Mouse (Mus musculus) forebrain, embryonic 13.5 days (tissue): ENCODE measurements around the gene Tsc22d4. TPM values are rescaled to one million over a fixed set of nuclear protein-coding genes. Genes with fewer than 3 reads are reported as not detected.

Source experiments
- ATAC-seq: fragments of 200-750 bp; cut with Nextera tagmentation; 2 replicates; pipeline ENCODE4 v1.8.0; 2017
- H3K27ac ChIP-seq: fragments of 300-500 bp; sonication (generic); 2 replicates; pipeline ENCODE4 v1.5.1; 2015; ENCODE audit warnings: inconsistent platforms, mild to moderate bottlenecking, moderate library complexity
- H3K27me3 ChIP-seq: fragments of 300-500 bp; sonication (generic); 2 replicates; pipeline ENCODE4 v1.6.1; 2015; ENCODE audit warnings: mild to moderate bottlenecking, inconsistent platforms
- H3K36me3 ChIP-seq: fragments of 300-500 bp; sonication (generic); 2 replicates; pipeline ENCODE4 v1.6.1; 2015; ENCODE audit warnings: mild to moderate bottlenecking, inconsistent platforms; ENCODE audit not compliant: poor library complexity, severe bottlenecking
- H3K4me1 ChIP-seq: fragments of 300-500 bp; sonication (generic); 2 replicates; pipeline ENCODE4 v1.6.1; 2015; ENCODE audit warnings: inconsistent platforms
- H3K4me2 ChIP-seq: fragments of 300-500 bp; sonication (generic); 2 replicates; pipeline ENCODE4 v1.6.1; 2015; ENCODE audit warnings: inconsistent platforms, mild to moderate bottlenecking, moderate library complexity
- H3K4me3 ChIP-seq: fragments of 300-500 bp; sonication (generic); 2 replicates; pipeline ENCODE4 v1.5.1; 2015; ENCODE audit warnings: mild to moderate bottlenecking, inconsistent platforms
- H3K9ac ChIP-seq: fragments of 300-500 bp; sonication (generic); 2 replicates; pipeline ENCODE4 v1.6.1; 2015; ENCODE audit warnings: mild to moderate bottlenecking, inconsistent platforms
- H3K9me3 ChIP-seq: fragments of 300-500 bp; sonication (generic); replicated peaks from 2 replicates; pipeline ENCODE4 v1.6.1; 2016; ENCODE audit warnings: inconsistent platforms
- WGBS: fragments of 180-500 bp; shearing (Covaris S2); methylation state at CpG from one replicate; pipeline ENCODE4 v1.1.7; 2015; 5-methylcytosine and 5-hydroxymethylcytosine counted together
- polyA plus RNA-seq: library from polyadenylated mRNA; unstranded; fragments of >200 nt; fragmentation: Nextera tagmentation; extraction: Ambion mirVana; gene quantifications from 2 replicates; pipeline ENCODE4 v1.2.1, GENCODE M21; 2015

Gene Tsc22d4
- polyA plus RNA-seq, 1 experiment from 2014 or later: 64.3 TPM

- H3K9me3 ChIP-seq: no peaks in the 10 kb centered on the region
- H3K9ac ChIP-seq: peak within 1 kb of the TSS; percentile 98
- peaks cover 4% of the 10 kb centered on the region for H3K27me3 ChIP-seq
- peaks cover 36% of the 10 kb centered on the region for H3K4me1 ChIP-seq
- peak; percentile 69 for ATAC-seq
- H3K36me3 ChIP-seq: peaks cover 25% of the 10 kb centered on the region
- under 1% methylated on average over 48 of the region's 48 CpGs for WGBS
- peak within 1 kb of the TSS; percentile 98 for H3K27ac ChIP-seq
- peak within 1 kb of the TSS; percentile 95 for H3K4me2 ChIP-seq
- H3K4me3 ChIP-seq: peak within 1 kb of the TSS; percentile 85
Observed at GRCm38 (mm10) chr5:137787151-137787928, 41.8 kb downstream of the Tsc22d4 start, which contains the start of the genes Mepce and Zcwpw1. Gene Mepce, minus strand, starts transcription at chr5:137787655. Gene Zcwpw1, plus strand, starts transcription at chr5:137787798.

- 71% methylated on average over 24 of the region's 24 CpGs for WGBS
Observed at GRCm38 (mm10) chr5:137788171-137788570, 42.6 kb downstream of the Tsc22d4 start.

DNA sequence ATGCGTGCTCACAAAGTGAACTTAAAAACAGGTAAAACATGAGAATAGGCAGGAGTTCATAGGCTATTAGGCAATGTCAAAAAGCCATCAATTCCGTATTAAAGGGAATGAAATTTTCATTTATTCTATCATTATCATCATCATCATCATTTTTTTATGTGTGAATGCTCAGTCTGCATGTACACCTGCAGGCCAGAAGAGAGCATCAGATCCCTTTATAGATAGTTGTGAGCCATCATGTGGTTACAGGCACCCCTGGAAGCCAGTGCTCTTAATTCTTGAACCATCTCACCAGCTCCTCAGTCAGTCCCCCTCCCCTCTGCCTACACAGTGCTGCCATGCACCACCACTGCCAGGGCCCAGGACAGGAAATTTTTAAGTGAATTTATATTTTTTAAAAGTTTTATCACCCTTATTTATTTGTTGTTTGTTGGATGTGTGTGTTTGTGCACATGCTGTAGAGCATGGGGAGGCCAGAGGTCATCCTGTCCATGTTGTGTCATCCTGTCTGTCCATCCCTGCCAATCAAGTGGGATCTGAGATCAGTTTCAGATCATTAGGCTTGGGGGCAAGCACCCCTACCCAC lies 43.5 kb downstream of the Tsc22d4 start:
- Histone ChIP-seq H3K4me2 (no peak overlapping the region), H3K9me3 (no peaks in the 10 kb centered on the region), H3K36me3 (peaks cover 8% of the 10 kb centered on the region), H3K4me3 (no peak overlapping the region), H3K27me3 (peaks cover 4% of the 10 kb centered on the region), H3K4me1 (peaks cover 19% of the 10 kb centered on the region), H3K27ac (no peak overlapping the region), H3K9ac (no peak overlapping the region)
- ATAC-seq: no peak
- WGBS: 92% methylated on average over 2 of the region's 2 CpGs

More at GRCm38 (mm10) chr5:137788171-137788570, 42.6 kb downstream of the Tsc22d4 start:
- ATAC-seq: no peak
- Histone ChIP-seq H3K9me3 (no peaks in the 10 kb centered on the region), H3K27me3 (peaks cover 4% of the 10 kb centered on the region), H3K9ac (no peak overlapping the region), H3K4me3 (peak overlapping the region; percentile 85), H3K36me3 (peaks cover 17% of the 10 kb centered on the region), H3K4me2 (peak overlapping the region; percentile 95), H3K27ac (no peak overlapping the region), H3K4me1 (peaks cover 28% of the 10 kb centered on the region)

GRCm38 (mm10) chr5:137791553-137791952 lies 46.0 kb downstream of the Tsc22d4 start:
- H3K4me3 ChIP-seq: no peak overlapping the region
- H3K27me3 ChIP-seq: peaks cover 4% of the 10 kb centered on the region
- no peak overlapping the region for H3K4me2 ChIP-seq
- ATAC-seq: no peak
- 0 out of 2 replicates have a peak, but pooled peaks cover 6% of the 10 kb centered on the region for H3K4me1 ChIP-seq
- H3K9ac ChIP-seq: no peak overlapping the region
- H3K9me3 ChIP-seq: no peaks in the 10 kb centered on the region
- no peaks in the 10 kb centered on the region for H3K36me3 ChIP-seq
- no peak overlapping the region for H3K27ac ChIP-seq

DNA sequence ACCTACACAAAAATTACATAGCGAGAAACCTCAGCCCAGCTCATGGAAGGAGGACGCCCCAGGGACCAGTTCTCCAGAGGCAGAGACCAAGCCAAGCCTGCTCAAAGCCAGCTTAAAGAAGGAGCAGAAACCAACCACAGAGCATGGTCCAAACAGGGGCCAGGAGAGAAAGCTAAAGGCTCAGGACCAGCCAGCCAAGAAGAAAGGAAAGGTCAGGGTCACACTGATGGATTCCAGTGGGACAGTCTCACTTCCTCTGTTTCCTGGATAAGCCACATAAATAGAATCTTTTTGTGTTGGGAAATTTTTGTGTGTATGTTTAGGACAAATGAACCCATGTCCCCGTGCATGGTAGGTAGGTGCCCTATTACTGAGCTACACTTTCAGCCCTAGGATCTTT lies 51.1 kb downstream of the Tsc22d4 start:
- Histone ChIP-seq H3K4me2 (no peak overlapping the region), H3K4me1 (no peaks in the 10 kb centered on the region), H3K27me3 (no peaks in the 10 kb centered on the region), H3K9me3 (no peaks in the 10 kb centered on the region), H3K36me3 (no peaks in the 10 kb centered on the region), H3K9ac (no peak overlapping the region), H3K4me3 (no peak overlapping the region), H3K27ac (no peak overlapping the region)
- WGBS: 81% methylated on average over 3 of the region's 3 CpGs
- no peak for ATAC-seq

- Histone ChIP-seq H3K27ac (no peak overlapping the region), H3K4me1 (no peaks in the 10 kb centered on the region), H3K9me3 (no peaks in the 10 kb centered on the region), H3K4me3 (no peak overlapping the region), H3K4me2 (no peak overlapping the region), H3K27me3 (no peaks in the 10 kb centered on the region), H3K9ac (no peak overlapping the region), H3K36me3 (no peaks in the 10 kb centered on the region)
- 80% methylated on average over 3 of the region's 3 CpGs for WGBS
- ATAC-seq: no peak
Observed at GRCm38 (mm10) chr5:137800917-137801316, 55.4 kb downstream of the Tsc22d4 start.

DNA sequence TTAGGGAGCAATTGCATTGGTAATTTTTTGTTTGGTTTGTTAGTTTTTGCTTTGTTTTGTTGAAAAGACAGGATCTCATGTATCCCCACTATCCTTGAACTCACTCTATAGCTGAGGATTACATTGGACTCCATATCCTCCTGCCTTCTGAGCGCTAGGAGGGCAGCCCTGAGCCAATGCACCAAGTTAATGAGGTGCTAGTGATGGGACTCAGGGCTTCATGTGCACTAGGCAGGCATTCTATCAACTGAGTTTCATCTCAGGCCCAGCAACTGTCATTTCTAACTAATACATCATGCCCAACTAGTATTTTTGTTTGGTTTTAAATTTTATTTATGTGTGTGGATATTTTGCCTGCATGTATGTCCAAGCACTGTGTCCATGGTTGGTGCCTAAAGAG lies 60.6 kb downstream of the Tsc22d4 start:
- no peaks in the 10 kb centered on the region for H3K36me3 ChIP-seq
- H3K4me1 ChIP-seq: no peaks in the 10 kb centered on the region
- no peak overlapping the region for H3K27ac ChIP-seq
- H3K9ac ChIP-seq: no peak overlapping the region
- H3K4me2 ChIP-seq: no peak overlapping the region
- H3K27me3 ChIP-seq: no peaks in the 10 kb centered on the region
- WGBS: 77% methylated on average over 1 of the region's 1 CpGs
- no peaks in the 10 kb centered on the region for H3K9me3 ChIP-seq
- ATAC-seq: no peak
- no peak overlapping the region for H3K4me3 ChIP-seq

- 94% methylated on average over 5 of the region's 5 CpGs for WGBS
- no peaks in the 10 kb centered on the region for H3K9me3 ChIP-seq
- H3K4me1 ChIP-seq: no peaks in the 10 kb centered on the region
- no peak overlapping the region for H3K27ac ChIP-seq
- H3K27me3 ChIP-seq: no peaks in the 10 kb centered on the region
- H3K4me2 ChIP-seq: no peak overlapping the region
- H3K9ac ChIP-seq: no peak overlapping the region
- H3K36me3 ChIP-seq: no peaks in the 10 kb centered on the region
- no peak overlapping the region for H3K4me3 ChIP-seq
- no peak for ATAC-seq
Observed at GRCm38 (mm10) chr5:137808316-137808715, 62.8 kb downstream of the Tsc22d4 start.

DNA sequence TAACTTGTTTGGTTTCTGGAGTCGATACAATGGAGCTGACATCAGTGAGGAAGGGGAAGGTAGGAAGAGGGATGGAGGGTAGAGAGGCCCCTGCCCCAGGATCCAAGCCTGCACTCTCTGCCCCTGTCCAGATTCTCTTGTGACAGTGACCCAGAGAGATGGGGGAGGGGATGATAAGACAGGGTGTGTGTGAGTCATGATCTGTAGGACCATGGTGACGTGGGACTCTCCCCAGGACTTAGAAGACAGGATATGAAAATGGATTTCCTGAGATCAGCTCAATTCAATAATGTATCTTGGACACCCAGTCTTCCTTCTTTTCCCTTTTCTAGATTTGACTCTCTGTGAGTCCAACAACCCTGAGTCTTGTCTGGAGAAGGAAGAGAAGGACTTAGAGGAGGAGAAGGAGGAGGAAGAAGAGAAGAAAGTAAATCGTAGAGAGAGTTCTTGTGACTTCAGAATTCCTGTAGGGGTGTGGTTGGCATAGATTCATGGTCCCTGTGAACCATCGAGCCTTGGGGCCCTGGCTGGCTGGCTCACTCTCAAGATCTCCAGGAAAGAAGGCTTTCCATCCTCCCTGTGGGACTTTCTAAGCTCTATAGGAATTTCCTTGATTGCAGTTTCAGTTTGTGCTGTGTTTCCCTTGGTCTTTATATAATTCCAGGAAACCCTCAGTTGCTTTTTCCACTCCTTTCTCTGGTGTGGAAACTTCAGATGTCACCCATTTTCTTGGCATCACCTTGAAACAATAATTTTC lies 72.1 kb downstream of the Tsc22d4 start:
- ATAC-seq: no peak
- Histone ChIP-seq H3K4me1 (no peaks in the 10 kb centered on the region), H3K4me3 (no peak overlapping the region), H3K27me3 (no peaks in the 10 kb centered on the region), H3K4me2 (no peak overlapping the region), H3K9ac (no peak overlapping the region), H3K36me3 (no peaks in the 10 kb centered on the region), H3K9me3 (no peaks in the 10 kb centered on the region), H3K27ac (no peak overlapping the region)
- WGBS: 78% methylated on average over 4 of the region's 4 CpGs

Other genes with a start within 250 kb of the Tsc22d4 start
- 75.6 and 82.9 TPM in 2 replicates for gene Pop7, start 243.2 kb upstream of the Tsc22d4 start, polyA plus RNA-seq
- 16.1 and 17.5 TPM in 2 replicates for gene Gigyf1, start 227.2 kb upstream of the Tsc22d4 start, polyA plus RNA-seq
- gene Epo, start 212.5 kb upstream of the Tsc22d4 start, polyA plus RNA-seq: 0.35 TPM in 1 of 2 replicates, not detected in the other
- gene Gnb2, start 212.2 kb upstream of the Tsc22d4 start, polyA plus RNA-seq: 483 and 508 TPM in 2 replicates
- gene Actl6b, start 192.2 kb upstream of the Tsc22d4 start, polyA plus RNA-seq: 144 and 174 TPM in 2 replicates
- gene Tfr2, start 175.9 kb upstream of the Tsc22d4 start, polyA plus RNA-seq: 1.2 and 1.5 TPM in 2 replicates
- 31.1 and 31.9 TPM in 2 replicates for gene Mospd3, start 144.7 kb upstream of the Tsc22d4 start, polyA plus RNA-seq
- 6.9 and 7.1 TPM in 2 replicates for gene Pcolce, start 131.9 kb upstream of the Tsc22d4 start, polyA plus RNA-seq
- gene Fbxo24, start 116.7 kb upstream of the Tsc22d4 start, polyA plus RNA-seq: 0.14 and 0.22 TPM in 2 replicates
- gene Lrch4, start 116.6 kb upstream of the Tsc22d4 start, polyA plus RNA-seq: 24.5 and 25.0 TPM in 2 replicates
- gene Gm20605, start 116.6 kb upstream of the Tsc22d4 start, polyA plus RNA-seq: 7.3 and 10.8 TPM in 2 replicates
- 7.7 and 8.3 TPM in 2 replicates for gene Sap25, start 104.4 kb upstream of the Tsc22d4 start, polyA plus RNA-seq
- gene Irs3, start 100.0 kb upstream of the Tsc22d4 start, polyA plus RNA-seq: 0.08 TPM in 1 of 2 replicates, not detected in the other
- 22.8 and 23.4 TPM in 2 replicates for gene Agfg2, start 61.0 kb upstream of the Tsc22d4 start, polyA plus RNA-seq
- gene Nyap1, start 4.1 kb upstream of the Tsc22d4 start, polyA plus RNA-seq: 25.0 and 26.5 TPM in 2 replicates
- 38.3 and 45.0 TPM in 2 replicates for gene Ppp1r35, start 33.1 kb downstream of the Tsc22d4 start, polyA plus RNA-seq
- gene Mepce, start 41.9 kb downstream of the Tsc22d4 start, polyA plus RNA-seq: 10.3 and 12.3 TPM in 2 replicates
- gene Zcwpw1, start 42.1 kb downstream of the Tsc22d4 start, polyA plus RNA-seq: 12.7 and 15.4 TPM in 2 replicates
- gene Pilra, start 90.6 kb downstream of the Tsc22d4 start, polyA plus RNA-seq: 0.43 and 1.3 TPM in 2 replicates
- gene Pilrb1, start 112.4 kb downstream of the Tsc22d4 start, polyA plus RNA-seq: not detected in 2 replicates
- gene Pilrb2, start 126.1 kb downstream of the Tsc22d4 start, polyA plus RNA-seq: not detected in 2 replicates
- not detected in 2 replicates for gene Cyp3a13, start 175.9 kb downstream of the Tsc22d4 start, polyA plus RNA-seq
- 0.04 TPM in 1 of 2 replicates, not detected in the other for gene Gjc3, start 217.4 kb downstream of the Tsc22d4 start, polyA plus RNA-seq
- not detected in 2 replicates for gene Azgp1, start 235.8 kb downstream of the Tsc22d4 start, polyA plus RNA-seq